Mouse (Mus musculus) layer of hippocampus, postnatal 36 days (tissue): Measurements from ENCODE around the gene Fam120b. TPM values are rescaled to one million over a fixed set of nuclear protein-coding genes. Genes with fewer than 3 reads are reported as not detected.
A peak's percentile ranks its signal among the peaks of the same experiment; 100 is the strongest.

Experiments
- DNase-seq, 2 experiments: peaks; one replicate each; pipeline ENCODE4 v3.0.0; 2022
- total RNA-seq, 2 experiments: library from RNA; stranded (reverse); gene quantifications; 2 replicates each; pipeline ENCODE4 v1.2.3; 2021

Gene Fam120b
- total RNA-seq, 2 experiments from 2014 or later = 46.8 to 50.2 TPM

DNA sequence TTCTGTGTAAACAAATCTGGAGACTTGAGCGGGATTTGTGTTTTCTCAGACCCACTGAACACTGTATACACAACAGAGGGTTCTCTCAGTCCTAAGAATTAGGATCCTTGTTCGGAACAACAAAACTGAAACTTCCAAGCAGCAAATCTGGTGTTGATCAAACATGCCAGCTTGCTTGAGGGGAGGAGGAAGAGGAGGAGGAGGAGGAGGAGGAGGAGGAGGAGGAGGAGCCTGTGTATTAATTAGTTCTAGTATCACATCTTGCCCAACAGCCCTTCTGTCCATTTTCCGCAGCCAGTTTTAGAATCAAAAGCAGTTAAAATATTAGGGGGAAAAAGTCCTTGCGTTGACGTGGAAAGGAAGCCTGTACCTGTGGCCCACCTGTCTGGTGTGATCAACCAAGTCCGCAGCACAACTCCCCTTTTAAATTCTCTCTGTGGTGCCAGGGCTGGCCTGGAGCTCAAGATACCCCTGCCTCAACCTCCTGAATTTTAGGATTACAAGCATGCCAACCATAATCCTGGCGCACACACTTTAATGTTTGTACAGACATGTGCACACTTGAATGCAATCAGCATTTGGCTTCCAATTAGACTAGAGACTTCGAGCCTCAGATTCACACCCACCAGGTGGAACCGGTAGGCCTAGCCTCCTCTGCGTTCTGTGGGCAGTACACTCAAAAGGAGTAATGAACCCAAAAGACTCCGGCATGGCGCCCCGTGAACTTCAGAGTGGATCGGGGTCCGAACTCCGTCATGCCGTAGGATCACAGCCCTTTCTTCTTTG is 16.1 kb upstream of the Fam120b start:
- no peak for DNase-seq

- DNase-seq = peak in 1 of 2 experiments; percentile 30
Observed at GRCm38 (mm10) chr17:15380641-15381051, 15.4 kb upstream of the Fam120b start.

DNA sequence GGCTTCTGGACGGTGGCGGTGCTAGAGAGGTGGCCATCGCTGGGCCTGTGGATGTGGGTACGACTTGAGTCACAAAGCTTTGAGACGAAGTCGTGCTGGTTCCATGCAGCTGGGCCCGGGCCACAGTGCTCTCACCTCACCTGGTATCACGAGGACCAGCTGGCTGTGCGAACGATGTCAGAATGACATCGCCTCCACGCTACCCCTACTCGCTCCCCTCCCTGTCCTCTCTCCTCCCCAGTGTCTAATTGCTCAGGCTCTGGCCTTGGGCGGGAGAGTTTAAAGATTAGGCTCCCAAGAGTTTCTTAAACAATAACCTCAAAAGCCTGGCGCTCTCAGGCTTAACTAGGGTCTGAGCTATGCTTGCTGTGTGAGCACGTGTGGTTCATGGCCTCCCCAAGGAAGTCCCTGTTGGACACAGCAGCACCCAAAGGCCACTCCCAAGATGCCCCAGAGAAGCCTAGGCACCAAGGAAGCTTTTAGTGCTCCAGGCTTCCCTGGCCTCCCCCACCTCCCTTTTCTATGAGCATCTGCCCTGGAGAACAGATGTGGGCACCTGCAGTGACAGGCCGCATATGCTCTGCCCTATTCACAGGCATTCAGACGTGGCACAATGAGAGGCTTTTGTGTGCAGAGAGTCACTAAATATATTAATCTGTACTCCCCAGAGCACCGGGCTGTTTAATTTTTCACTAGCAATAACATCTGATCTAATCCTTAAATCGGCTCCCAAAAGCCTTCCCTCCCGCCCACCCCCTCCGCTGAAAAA is 14.7 kb upstream of the Fam120b start:
- no peak for DNase-seq

GRCm38 (mm10) chr17:15381869-15382660 is 13.9 kb upstream of the Fam120b start:
- DNase-seq = no peak

DNA sequence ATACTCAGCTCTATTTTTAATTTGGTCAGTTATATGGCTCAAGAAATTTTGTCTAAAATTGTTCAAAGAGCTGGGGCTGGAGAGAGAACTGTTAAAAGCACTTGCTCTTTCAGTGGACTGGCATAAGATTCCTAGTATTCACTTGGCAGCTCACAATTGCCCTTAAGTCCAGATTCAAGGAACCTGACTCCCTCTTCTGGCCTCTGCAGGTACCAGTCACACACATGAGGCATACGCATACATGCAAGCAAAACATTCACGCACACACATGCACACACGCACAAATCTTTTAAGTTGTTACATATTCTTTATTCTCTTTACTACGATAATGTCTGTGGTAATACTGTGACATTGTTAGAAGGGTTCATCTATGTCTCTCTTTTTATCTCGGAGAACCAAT is 12.6 kb upstream of the Fam120b start:
- DNase-seq = no peak

- DNase-seq = no peak
Observed at GRCm38 (mm10) chr17:15388892-15389291, 7.1 kb upstream of the Fam120b start.

- no peak for DNase-seq
Observed at GRCm38 (mm10) chr17:15389356-15389755, 6.6 kb upstream of the Fam120b start.

GRCm38 (mm10) chr17:15401716-15402115 is 5.7 kb downstream of the Fam120b start:
- DNase-seq = no peak

GRCm38 (mm10) chr17:15406576-15406975 is 10.6 kb downstream of the Fam120b start:
- no peak for DNase-seq

- no peak for DNase-seq
Observed at GRCm38 (mm10) chr17:15409261-15409660, 13.3 kb downstream of the Fam120b start.

DNA sequence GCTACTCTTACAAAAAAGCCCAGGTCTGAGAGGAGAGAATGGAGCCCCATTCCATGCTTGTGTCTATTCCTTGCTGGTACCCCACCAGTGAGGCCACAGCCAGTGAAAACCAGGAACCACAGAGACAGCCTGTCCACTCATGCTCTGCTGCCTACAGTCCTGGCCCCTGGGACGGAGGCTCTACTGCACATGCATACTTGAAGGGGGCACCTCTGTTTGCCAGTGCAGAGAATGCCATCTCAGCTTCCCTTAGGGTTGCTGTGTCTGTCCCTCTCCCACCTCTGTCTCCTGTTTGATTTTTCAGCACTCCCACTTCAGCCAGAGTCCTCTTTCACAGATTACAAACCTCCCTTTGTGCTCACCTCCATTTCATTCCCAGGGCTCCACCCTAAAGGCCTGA is 14.9 kb downstream of the Fam120b start:
- no peak for DNase-seq

DNA sequence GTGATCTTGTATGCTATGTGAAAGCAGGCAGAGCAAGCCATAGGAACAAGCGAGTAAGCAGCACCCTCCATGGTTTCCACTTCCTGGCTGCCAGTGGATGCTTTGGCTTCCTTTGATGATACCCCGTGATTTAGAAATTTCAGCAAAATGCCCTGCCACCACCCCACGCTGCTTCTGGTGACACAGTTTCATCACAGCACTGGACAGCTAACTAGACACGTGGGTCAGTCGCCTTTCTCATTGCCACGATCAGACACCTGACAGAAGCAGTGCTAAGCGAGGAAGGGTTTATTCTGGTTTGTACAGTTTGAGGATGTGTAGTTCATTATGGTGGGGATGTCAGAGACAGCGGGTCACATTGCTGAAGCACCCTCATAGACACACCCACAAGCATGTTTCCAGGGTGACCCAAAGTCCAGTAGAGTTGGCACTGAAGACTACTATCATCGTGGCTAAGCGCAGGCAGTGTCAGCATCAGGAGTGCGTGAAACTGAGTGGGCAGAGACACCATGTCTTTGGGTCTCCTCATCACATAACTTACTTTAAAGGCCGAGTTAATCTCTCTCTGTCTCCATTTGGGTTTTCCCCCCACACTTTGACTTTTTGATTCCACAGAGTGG is 20.7 kb downstream of the Fam120b start:
- DNase-seq = no peak

GRCm38 (mm10) chr17:15419534-15419933 is 23.5 kb downstream of the Fam120b start:
- no peak for DNase-seq

DNA sequence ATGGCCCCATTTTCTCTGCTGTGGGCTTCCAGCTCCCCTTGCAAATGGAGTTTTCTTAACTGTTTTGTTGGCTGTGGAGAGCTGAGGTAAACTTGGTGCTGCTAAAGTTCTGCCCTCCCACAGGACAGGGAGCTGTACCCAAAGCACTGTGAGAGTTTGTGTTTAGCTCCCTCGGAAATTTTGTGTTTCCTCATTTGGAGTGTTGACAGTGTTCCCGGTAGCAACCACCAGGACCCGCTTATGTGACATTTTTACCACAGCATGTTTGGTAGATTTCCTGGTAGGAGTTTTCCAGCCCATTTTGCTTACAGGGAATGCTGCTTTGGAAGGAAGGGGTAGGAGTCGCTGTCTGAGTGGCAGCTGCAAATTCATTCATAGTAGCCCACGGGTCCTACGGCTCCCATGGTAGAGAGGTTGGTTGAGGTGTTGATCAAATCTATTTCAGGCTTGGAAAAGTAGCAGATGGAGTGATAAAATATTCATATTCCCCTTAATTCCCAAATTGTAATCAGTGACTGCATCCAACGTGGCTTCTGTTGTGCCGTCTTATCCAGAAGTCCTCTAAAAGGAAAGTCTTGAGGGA is 24.1 kb downstream of the Fam120b start:
- DNase-seq = peak in 1 of 2 experiments; percentile 31

DNA sequence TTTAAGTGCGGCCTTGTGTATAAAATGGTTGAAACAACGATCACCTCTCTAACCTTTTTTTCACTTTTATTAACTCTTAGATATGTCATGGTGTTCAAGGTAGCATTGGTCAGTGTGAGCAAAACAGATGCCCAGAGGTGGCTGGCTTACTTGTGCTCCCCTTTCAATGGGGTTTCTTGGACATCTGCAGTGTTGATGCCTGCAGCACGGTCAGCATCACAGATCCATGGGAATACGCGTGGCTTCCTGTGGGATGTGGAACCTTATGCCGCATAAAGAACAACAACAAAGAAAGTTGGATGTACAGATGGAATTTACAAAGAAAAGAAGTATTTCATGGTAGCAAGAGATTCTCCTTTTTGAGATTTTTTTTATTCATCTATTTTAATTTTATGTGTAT is 25.4 kb downstream of the Fam120b start:
- DNase-seq = no peak

- no peak for DNase-seq
Observed at GRCm38 (mm10) chr17:15422666-15423065, 26.7 kb downstream of the Fam120b start.

- peak; percentile 60 to 63 for DNase-seq
Observed at GRCm38 (mm10) chr17:15423080-15423765, 27.2 kb downstream of the Fam120b start.

GRCm38 (mm10) chr17:15425931-15426330 is 29.9 kb downstream of the Fam120b start:
- no peak for DNase-seq

DNA sequence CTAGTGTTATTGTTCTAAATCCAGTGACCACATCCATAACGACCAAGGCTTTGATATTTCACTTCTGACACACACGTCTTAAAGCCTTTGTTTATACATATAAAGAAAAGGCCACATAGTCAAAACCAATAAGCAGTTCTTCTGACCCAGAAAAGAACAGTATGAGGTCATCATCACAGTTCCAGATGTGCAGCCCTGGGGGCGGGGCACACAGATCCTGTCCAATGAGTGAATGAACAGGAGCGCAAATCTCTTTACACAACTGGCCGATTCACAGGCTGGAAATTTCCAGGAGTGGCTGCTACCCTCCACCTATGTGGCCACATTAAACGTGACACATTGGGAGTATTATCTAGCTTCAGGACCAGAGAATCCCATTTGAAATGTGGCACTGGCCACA is 33.4 kb downstream of the Fam120b start:
- no peak for DNase-seq

DNA sequence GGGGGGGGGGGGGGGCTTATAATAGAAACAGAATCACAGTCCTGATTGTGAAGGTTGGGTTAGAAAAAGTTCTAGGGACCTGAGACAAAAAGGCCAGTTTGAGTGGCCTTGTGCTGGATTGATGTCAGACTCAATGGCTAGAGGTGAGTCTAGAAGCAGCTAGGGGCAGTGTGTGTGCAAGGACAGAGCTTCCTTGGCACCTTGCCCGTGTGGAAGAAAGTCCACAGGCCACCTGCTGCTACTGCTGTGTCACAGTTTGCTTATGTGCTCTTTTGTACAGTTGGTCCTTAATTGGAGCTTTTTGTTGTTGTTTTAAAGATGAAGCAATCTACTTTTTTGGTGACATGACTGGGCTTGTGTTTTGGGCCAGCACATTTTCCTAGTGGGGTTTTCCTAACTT is 33.9 kb downstream of the Fam120b start:
- DNase-seq = no peak

- no peak for DNase-seq
Observed at GRCm38 (mm10) chr17:15431021-15431514, 35.1 kb downstream of the Fam120b start.
